18 mouse cellular contexts compared by ENCODE assay signal in genomic region chr6:128836191-128836954, GRCm38 (mm10). TPM values are rescaled to one million over a fixed set of nuclear protein-coding genes. Genes with fewer than 3 reads are reported as not detected.
DNase-seq lines count a peak whose midpoint lies in the region; ATAC-seq lines count a peak whose summit lies in the region.
"Had no signal": no experiment of that assay in that cellular context is flagged by ENCODE, and none has a peak within 500 bp of the region (broad histone marks: within the 10 kb centered on the region; RNA-seq: fewer than 3 reads in every experiment).

No protein-coding gene starts in this region.

- peaks cover 5% of the 10 kb centered on the region; the same call in 1 of the 2 replicates for H3K4me1 ChIP-seq in liver, embryonic 11.5 days (replicated peaks; ENCODE audit: control insufficient read depth, insufficient read depth, low read length)

- H3K36me3 ChIP-seq in liver, embryonic 11.5 days (ENCODE audit: control insufficient read depth, insufficient read depth, low read length): no peaks in the 10 kb centered on the region
- H3K36me3 ChIP-seq: forebrain, embryonic 12.5 days; heart, embryonic 15.5 days; intestine, embryonic 15.5 days had no signal

- peak overlapping the region; percentile 64 for H3K4me2 ChIP-seq in liver, embryonic 11.5 days

- no peak overlapping the region for H3K9ac ChIP-seq in liver, embryonic 11.5 days (ENCODE audit: low read depth, low read length)
- H3K9ac ChIP-seq: forebrain, embryonic 12.5 days had no signal

- H3K27me3 ChIP-seq in liver, embryonic 11.5 days (replicated peaks; ENCODE audit: control insufficient read depth, insufficient read depth, low read length): no peaks in the 10 kb centered on the region
- H3K27me3 ChIP-seq: forebrain, embryonic 12.5 days; heart, embryonic 15.5 days; intestine, embryonic 15.5 days had no signal

- H3K9me3 ChIP-seq in liver, embryonic 11.5 days (ENCODE audit: control insufficient read depth, low read length): no peaks in the 10 kb centered on the region
- H3K9me3 ChIP-seq: forebrain, embryonic 12.5 days; heart, embryonic 15.5 days; intestine, embryonic 15.5 days had no signal

- DNase-seq in liver, embryonic 11.5 days (ENCODE audit: low spot score): no peak
- DNase-seq in liver: no peak
- peak; percentile 69 to 76 for DNase-seq in CD8-positive naive resting alpha-beta T cell, adult 2 months (ENCODE audit: low read depth in 2 of 2, low spot score in 2 of 2)
- DNase-seq in natural killer cell, adult 2 months (ENCODE audit: low spot score in 2 of 2): peak; percentile 78 to 91
- DNase-seq in adrenal gland, postnatal 36 days: no peak
- DNase-seq in cerebellum, postnatal 10 days: no peak
- DNase-seq: adrenal gland, adult 2 months; cerebellum, adult 18-20 months had no signal

- no peak overlapping the region for H3K4me3 ChIP-seq in liver, embryonic 11.5 days (ENCODE audit: low read depth, low read length)

- no peak for ATAC-seq in liver, embryonic 11.5 days (replicated peaks; ENCODE audit: low FRiP score)
- peak; percentile 12 to 24; a peak in 2 of 4 replicates for ATAC-seq in hematopoietic stem cell, adult 5-6 weeks (replicated peaks in 1 of 2; ENCODE audit: insufficient read depth in 1 of 2, low FRiP score in 2 of 2, low TSS enrichment in 1 of 2, low read depth in 1 of 2, poor library complexity in 2 of 2, severe bottlenecking in 2 of 2)

- WGBS in liver, embryonic 11.5 days: 60% methylated on average over 8 of the region's 8 CpGs

- no peak overlapping the region for H3K27ac ChIP-seq in liver, embryonic 11.5 days (ENCODE audit: low read depth, low read length)

RNA-seq across cellular contexts. Expression of gene Klrb1b, which starts 10.2 kb away (rescaled TPM):
- not detected in 2 replicates for polyA plus RNA-seq in liver, embryonic 11.5 days (2014; fragmentation: Nextera tagmentation; extraction: Ambion mirVana)
- 0.20 and 1.1 TPM in 2 replicates for total RNA-seq in hematopoietic stem cell, adult 5-6 weeks (2017)
- total RNA-seq in adrenal gland, postnatal 36 days (2021): under 1 TPM in 1 of 2 experiments, not detected in 1; 0.23 TPM
- total RNA-seq: gastrocnemius, adult 18-20 months; granulocyte monocyte progenitor cell, adult 5-6 weeks had no signal
- polyA plus RNA-seq: adrenal gland, adult 2 months; brain, embryonic 14.5 days; forebrain, embryonic 12.5 days; kidney, postnatal 0 days; liver, adult 2 months had no signal

RNA-seq across cellular contexts. Expression of gene Gm44511, which starts 10.3 kb away (rescaled TPM):
- polyA plus RNA-seq in liver, embryonic 11.5 days (2014; fragmentation: Nextera tagmentation; extraction: Ambion mirVana): not detected in 2 replicates
- total RNA-seq in hematopoietic stem cell, adult 5-6 weeks (2017): 1.1 TPM in 1 of 2 replicates, not detected in the other
- not detected for total RNA-seq in adrenal gland, postnatal 36 days (2021)
- total RNA-seq: adrenal gland, adult 2 months; gastrocnemius, adult 18-20 months; granulocyte monocyte progenitor cell, adult 5-6 weeks had no signal
- polyA plus RNA-seq: adrenal gland, adult 2 months; brain, embryonic 14.5 days; forebrain, embryonic 12.5 days; heart, embryonic 15.5 days; intestine, embryonic 15.5 days; kidney, postnatal 0 days; liver, adult 2 months had no signal

RNA-seq across cellular contexts. Expression of gene Klrb1c, which starts 47.4 kb away (rescaled TPM):
- not detected in 2 replicates for polyA plus RNA-seq in liver, embryonic 11.5 days (2014; fragmentation: Nextera tagmentation; extraction: Ambion mirVana)
- total RNA-seq in hematopoietic stem cell, adult 5-6 weeks (2017): 4.6 and 5.6 TPM in 2 replicates
- total RNA-seq in adrenal gland, postnatal 36 days (2021): under 1 TPM; 0.16 to 0.20 TPM
- total RNA-seq: gastrocnemius, adult 18-20 months had no signal
- polyA plus RNA-seq: embryonic facial prominence, embryonic 14.5 days; forebrain, embryonic 12.5 days had no signal

RNA-seq across cellular contexts. Expression of gene Clec2i, which starts 51.0 kb away (rescaled TPM):
- polyA plus RNA-seq in liver, embryonic 11.5 days (2014; fragmentation: Nextera tagmentation; extraction: Ambion mirVana): not detected in 2 replicates
- total RNA-seq in hematopoietic stem cell, adult 5-6 weeks (2017): 17.0 and 22.4 TPM in 2 replicates
- total RNA-seq in adrenal gland, postnatal 36 days (2021): not detected
- total RNA-seq: gastrocnemius, adult 18-20 months had no signal
- polyA plus RNA-seq: adrenal gland, adult 2 months; brain, embryonic 14.5 days; embryonic facial prominence, embryonic 14.5 days had no signal

RNA-seq across cellular contexts. Expression of gene BC035044, which starts 54.6 kb away (rescaled TPM):
- polyA plus RNA-seq in liver, embryonic 11.5 days (2014; fragmentation: Nextera tagmentation; extraction: Ambion mirVana): 4.7 and 5.3 TPM in 2 replicates
- 109 and 150 TPM in 2 replicates for total RNA-seq in hematopoietic stem cell, adult 5-6 weeks (2017)
- total RNA-seq in adrenal gland, postnatal 36 days (2021): under 1 TPM in 1 of 2 experiments, not detected in 1; 0.30 TPM
- total RNA-seq: gastrocnemius, adult 18-20 months had no signal

Comparison
In these comparisons a context has a peak if more than half of its experiments do, and no peak if none do; other contexts are left out.
1. DNase-seq: peak in CD8-positive naive resting alpha-beta T cell, adult 2 months (2 of 2) and natural killer cell, adult 2 months (2 of 2); none in liver, embryonic 11.5 days (single experiment), liver (single experiment), adrenal gland, postnatal 36 days (0 of 2) and cerebellum, postnatal 10 days (0 of 2).